In genomic region chr15:96768301-96768993, GRCm38 (mm10) we compare ENCODE assay signal across 9 mouse cellular contexts.
DNase-seq lines count a peak whose midpoint lies in the region; ATAC-seq and TF ChIP-seq lines count a peak whose summit lies in the region.
"Had no signal": no experiment of that assay in that cellular context is flagged by ENCODE, and none has a peak within 500 bp of the region (broad histone marks: within the 10 kb centered on the region; RNA-seq: fewer than 3 reads in every experiment).

No protein-coding gene starts in this region.

- no peaks in the 10 kb centered on the region for H3K27me3 ChIP-seq in heart, embryonic 11.5 days (ENCODE audit: control insufficient read depth, insufficient read depth, low read length)
- no peaks in the 10 kb centered on the region for H3K27me3 ChIP-seq in liver, postnatal 0 days (ENCODE audit: insufficient read depth, low read length)

- no peaks in the 10 kb centered on the region for H3K36me3 ChIP-seq in heart, embryonic 11.5 days (ENCODE audit: control insufficient read depth, insufficient read depth, low read length)
- no peaks in the 10 kb centered on the region for H3K36me3 ChIP-seq in liver, postnatal 0 days (replicated peaks; ENCODE audit: insufficient read depth, low read length)

- H3K4me1 ChIP-seq in heart, embryonic 11.5 days (ENCODE audit: control insufficient read depth, insufficient read depth, low read length), result peaks cover 26% of the 10 kb centered on the region
- H3K4me1 ChIP-seq in liver, postnatal 0 days (ENCODE audit: insufficient read depth), result peaks cover 12% of the 10 kb centered on the region

- intact Hi-C loops in left cerebral cortex, adult 2 months (cut with DNase I), result no loop called here
- intact Hi-C loops in left cerebral cortex, postnatal 36 days (cut with DNase I), result no loop called here

- no peak for TF ChIP-seq CTCF in left cerebral cortex, adult 2 months (IDR thresholded peaks at IDR 0.05)
- no peak for TF ChIP-seq CTCF in liver, postnatal 0 days (IDR thresholded peaks at IDR 0.05; ENCODE audit: low read depth)

- no peak overlapping the region for H3K27ac ChIP-seq in left cerebral cortex, adult 2 months
- H3K27ac ChIP-seq in heart, embryonic 11.5 days (ENCODE audit: low read depth, low read length), result 0 out of 2 replicates have a peak overlapping the region, but pooled peaks have one; percentile 5
- H3K27ac ChIP-seq in liver, postnatal 0 days (ENCODE audit: low read depth), result no peak overlapping the region

- ATAC-seq in heart, embryonic 11.5 days (replicated peaks; ENCODE audit: insufficient number of reproducible peaks, low FRiP score, low TSS enrichment), result no peak
- peak; percentile 60 for ATAC-seq in liver, postnatal 0 days

- H3K9ac ChIP-seq in heart, embryonic 11.5 days (ENCODE audit: low read depth, low read length), result 0 out of 2 replicates have a peak overlapping the region, but pooled peaks have one; percentile 28
- H3K9ac ChIP-seq in liver, postnatal 0 days (replicated peaks), result no peak overlapping the region

- no peak overlapping the region for H3K4me2 ChIP-seq in heart, embryonic 11.5 days
- no peak overlapping the region for H3K4me2 ChIP-seq in liver, postnatal 0 days (ENCODE audit: low read depth, low read length)

- TF ChIP-seq EP300 in liver, postnatal 0 days (IDR thresholded peaks at IDR 0.05; ENCODE audit: low read depth), result no peak

- peak; percentile 13 to 15 for DNase-seq in left cerebral cortex, adult 2 months (ENCODE audit: extremely low spot score in 1 of 2, low spot score in 2 of 2)
- DNase-seq in left cerebral cortex, postnatal 36 days (ENCODE audit: low spot score in 2 of 2), result no peak
- peak; percentile 56 for DNase-seq in R1 (ENCODE audit: low read depth, low spot score)
- DNase-seq in liver, postnatal 0 days, result peak; percentile 41
- no peak for DNase-seq in retina, postnatal 1 day
- DNase-seq in cerebellum, adult 9-11 months, result no peak
- DNase-seq in kidney, postnatal 10 days, result no peak

- WGBS in heart, embryonic 11.5 days (ENCODE audit: insufficient replicate concordance), result 78% methylated on average over 19 of the region's 19 CpGs
- 52% methylated on average over 19 of the region's 19 CpGs for WGBS in liver, postnatal 0 days (ENCODE audit: insufficient replicate concordance)

- H3K9me3 ChIP-seq in heart, embryonic 11.5 days (replicated peaks; ENCODE audit: control insufficient read depth, low read length), result no peaks in the 10 kb centered on the region
- H3K9me3 ChIP-seq in liver, postnatal 0 days (ENCODE audit: low read length), result no peaks in the 10 kb centered on the region

- H3K4me3 ChIP-seq in left cerebral cortex, adult 2 months, result no peak overlapping the region
- no peak overlapping the region for H3K4me3 ChIP-seq in heart, embryonic 11.5 days (ENCODE audit: low read depth, low read length)
- H3K4me3 ChIP-seq in liver, postnatal 0 days (ENCODE audit: low read depth, low read length), result no peak overlapping the region
- H3K4me3 ChIP-seq: erythroblast, embryonic 14.5 days had no signal

Comparison
In these comparisons a context has a peak if more than half of its experiments do, and no peak if none do; other contexts are left out.
1. DNase-seq: peak in left cerebral cortex, adult 2 months (2 of 2), R1 (single experiment) and liver, postnatal 0 days (single experiment); none in left cerebral cortex, postnatal 36 days (0 of 2), retina, postnatal 1 day (single experiment), cerebellum, adult 9-11 months (single experiment) and kidney, postnatal 10 days (single experiment).